Mouse (Mus musculus) embryo, embryonic 9.5 days (tissue): ENCODE results near the gene Cux2.

Experiments
- DNase-seq: peaks from one replicate; pipeline ENCODE4 v3.0.0-alpha.2; 2017; ENCODE audit errors: extremely low spot score

The Cux2 gene

DNA sequence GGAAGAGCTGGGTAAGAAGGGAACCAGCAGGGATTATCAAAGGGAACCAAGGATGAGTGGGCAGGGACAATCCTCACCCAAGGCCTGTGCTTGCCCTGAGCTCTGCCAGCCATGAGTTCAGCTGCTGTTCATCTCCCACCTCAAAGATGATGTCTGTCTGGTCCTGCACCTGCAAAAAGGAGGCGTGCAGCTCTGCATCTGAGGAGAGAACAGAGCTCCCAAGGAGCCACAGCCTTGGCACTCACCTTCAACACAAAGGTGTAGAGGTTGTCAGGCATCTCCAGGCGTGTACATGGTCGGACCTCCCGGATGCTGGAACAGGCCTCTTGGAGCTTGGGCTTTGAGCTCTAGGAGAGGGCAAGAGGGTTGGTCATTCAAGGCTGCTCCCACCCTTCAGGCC lies 231.0 kb downstream of the Cux2 start:
- DNase-seq: no peak

DNA sequence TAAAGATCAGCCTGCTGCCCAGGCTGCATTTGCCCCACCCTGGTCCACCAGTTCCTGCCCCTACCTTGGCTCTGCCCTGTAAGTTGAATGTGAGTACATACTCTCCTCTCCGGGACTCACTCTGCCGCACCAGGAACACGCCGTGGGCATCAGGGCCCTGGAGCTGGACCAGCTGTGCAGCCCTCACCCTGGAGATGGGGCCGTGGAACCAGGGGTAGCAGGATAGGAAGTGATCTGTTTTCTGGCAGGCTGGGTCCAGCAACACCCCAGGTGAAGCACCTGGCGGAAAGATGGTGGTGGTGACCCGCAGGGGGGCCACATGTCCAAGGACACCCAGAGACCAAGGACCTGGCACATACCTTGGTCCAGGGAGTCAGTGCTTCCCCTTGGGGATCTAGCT lies 231.5 kb downstream of the Cux2 start:
- DNase-seq: no peak

DNA sequence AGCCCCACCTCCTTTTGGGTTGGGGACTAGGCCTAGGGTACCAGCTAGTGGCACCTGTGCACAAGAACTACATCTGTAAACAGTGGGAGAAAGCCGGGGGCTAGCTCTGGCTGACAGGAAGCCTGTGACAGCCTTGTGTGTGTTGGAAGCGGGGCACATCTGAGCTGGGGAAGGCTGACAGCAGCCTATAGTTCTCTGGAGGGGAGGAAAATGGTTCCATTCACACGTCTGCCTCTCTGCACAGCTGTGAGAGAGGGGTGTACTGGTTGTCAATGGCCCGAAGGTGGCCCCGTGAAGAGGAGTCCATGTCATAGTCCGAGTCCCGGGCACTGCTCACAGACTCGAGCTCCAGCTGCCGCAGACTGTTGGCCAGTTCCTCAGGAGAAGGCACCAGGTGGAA lies 232.4 kb downstream of the Cux2 start:
- no peak for DNase-seq

DNA sequence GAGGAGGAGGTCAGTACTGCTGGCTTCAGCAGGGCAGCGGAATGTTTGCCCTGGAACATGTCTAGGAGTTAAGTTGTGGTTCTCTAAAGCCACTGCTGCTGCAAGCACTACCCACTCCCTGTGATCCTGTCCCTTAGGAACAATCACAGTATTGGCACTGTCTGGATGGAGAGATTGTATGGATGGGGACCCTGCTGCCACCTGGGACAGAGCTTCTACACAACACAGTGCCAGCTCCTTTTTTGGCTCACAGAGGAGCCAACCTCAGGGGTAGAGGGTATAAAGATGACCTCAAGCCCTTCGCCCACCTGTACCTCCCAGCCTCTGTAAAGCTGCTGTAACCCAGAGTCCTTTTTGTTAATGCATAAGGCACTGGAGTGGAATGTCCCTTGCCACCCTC lies 233.3 kb downstream of the Cux2 start:
- DNase-seq: no peak

DNA sequence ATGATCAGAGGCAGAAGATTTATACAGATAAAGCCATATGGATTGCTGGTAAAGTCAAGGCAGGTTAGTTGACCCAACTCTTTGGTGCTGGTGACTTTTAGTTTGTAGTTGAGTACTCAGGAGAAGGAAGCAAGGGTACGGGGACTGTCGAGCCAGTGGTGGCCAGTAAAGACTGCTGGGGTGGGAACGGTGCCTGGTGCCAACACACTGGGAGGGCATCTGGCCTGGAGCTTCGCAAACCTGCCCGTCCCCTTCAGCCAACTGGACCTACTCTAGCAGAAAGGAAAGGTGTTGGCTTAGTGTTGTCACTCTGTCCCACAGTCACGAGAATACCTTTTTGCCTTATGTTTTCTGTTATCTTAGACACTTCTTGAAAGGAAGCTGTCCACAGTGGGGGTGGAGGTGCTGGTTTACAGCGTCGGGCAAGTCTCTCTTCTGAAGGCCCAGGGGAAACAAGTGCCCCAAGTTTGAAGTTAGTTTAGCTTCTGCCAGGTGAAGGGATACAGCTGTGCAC lies 234.0 kb downstream of the Cux2 start:
- DNase-seq: no peak

DNA sequence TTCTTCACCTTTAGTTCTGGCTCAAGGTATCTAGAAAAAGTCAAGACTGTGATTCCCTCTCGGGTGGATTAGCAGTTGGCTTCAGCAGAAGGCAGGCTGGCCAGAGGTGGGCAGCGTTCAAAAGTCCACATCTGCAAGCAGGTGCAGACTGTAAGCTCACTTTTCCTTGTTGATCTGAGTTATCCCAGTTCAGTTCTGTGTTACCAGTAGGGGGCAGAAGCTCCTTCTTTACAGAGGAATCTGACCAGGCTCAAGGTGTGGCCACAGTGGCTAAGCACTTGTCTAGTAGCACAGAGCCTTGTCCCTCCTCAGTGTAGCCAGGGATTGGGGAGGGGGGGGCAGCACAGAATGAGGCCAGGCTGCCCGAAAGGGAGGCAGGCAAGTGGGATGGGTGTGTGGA lies 234.8 kb downstream of the Cux2 start:
- DNase-seq: peak; percentile 52

DNA sequence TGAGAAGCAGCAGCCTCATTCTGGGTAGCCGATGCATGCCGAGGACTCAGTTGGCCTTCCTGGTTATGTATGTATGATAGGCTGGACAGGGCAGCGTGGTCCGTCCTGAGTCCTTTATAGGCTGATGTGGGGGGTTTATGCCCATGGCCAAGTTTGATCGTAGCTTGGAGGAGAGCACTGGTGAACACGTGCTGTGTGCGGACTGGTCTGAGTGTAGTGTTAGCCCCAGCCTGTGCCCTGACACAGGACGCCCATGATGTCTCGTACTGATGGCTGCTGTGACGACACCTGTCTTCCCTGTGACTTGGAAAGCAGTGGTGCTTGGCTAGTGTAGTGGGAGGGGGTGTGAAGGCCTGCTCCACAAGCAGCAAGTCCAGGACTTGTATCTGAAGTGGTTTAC lies 236.2 kb downstream of the Cux2 start:
- DNase-seq: no peak

DNA sequence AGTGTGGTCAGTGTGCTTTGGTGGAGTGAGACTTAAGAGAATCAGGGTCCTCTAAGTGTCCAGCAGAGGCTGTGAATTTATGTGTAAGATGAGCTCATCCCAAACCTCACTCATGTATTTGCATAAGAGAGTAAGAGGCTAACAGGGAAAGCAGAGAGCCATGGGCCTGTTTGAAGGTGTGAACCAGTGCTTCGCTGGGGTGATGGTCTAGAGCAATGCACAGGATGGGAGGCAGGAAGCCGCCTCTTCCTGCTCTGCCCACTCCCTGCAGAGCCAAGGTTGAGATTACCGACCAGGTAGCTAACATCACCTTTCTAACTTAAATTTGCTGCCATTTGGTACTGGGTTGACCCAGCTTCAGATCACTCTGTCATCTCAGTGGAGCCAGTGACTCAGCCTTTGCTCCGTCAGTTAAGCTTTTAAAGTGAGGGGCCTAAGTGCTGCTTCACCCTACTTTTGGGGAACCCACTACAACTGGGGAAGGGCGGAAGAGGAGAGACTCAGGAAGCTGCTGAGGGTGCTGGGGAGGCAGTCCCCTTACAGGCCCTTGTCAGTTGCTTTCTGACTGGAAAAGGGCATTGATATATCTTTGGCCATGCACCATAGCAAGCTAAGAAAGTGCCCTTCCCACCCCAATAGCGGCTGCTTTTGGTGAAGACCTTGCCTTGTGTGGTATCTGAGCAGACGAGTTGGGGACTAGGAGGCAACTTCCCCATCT lies 237.2 kb downstream of the Cux2 start:
- DNase-seq: no peak

DNA sequence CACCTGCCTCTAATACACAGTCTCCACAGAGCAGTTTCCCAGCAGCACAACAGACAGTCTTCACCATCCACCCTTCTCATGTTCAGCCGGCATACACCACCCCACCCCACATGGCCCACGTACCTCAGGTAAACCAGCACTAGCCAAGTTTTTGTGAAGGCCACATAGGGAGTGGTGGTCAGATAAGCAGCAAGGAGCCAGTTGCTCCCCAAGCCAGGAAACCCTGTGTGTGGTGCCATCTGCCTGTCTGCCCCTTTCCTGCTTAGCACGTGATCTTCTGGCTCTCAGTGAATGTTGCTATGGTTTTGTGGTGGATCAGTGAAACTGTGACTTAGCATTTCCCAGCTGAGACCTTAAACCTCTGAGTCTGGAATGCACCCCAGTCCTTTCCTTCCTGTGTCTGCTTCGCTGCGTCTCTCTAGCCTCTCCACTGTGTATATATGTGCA lies 238.4 kb downstream of the Cux2 start:
- DNase-seq: no peak

DNA sequence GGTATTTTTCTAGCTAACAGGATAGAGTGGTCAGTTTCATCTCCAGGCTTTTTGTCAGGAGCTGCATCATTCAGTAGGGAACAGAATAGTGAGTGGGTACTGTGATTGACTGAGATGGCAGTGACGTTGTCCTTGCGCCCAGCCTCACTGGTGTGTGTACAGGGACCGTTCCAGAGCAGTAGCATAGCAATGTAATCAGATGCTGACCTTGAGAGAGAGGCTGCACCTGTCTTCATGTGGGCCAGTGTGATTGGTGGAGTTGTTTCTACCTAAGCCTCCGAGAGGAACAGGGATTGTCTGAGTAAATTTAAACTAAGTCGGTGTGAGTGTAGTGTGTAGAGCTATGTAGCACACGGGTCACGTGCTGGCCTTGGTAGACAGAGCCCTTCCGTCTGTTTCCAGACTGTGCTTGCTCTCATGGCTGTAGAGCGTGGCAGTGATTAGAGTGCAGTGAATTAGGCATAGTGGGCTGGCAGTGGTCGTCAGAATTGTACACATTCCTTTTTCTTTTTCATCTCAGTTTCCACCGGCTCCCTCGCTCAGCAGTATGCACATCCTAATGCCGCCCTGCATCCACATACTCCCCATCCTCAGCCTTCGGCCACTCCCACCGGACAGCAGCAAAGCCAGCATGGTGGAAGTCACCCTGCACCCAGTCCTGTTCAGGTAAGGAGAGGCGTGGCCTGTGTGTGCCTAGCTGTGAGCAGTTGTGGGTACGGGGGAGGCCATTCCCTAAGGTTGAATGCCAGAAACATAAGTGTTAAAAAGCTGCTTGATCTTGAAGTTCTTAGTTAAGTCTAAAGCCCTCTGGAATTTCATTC lies 239.4 kb downstream of the Cux2 start:
- no peak for DNase-seq

DNA sequence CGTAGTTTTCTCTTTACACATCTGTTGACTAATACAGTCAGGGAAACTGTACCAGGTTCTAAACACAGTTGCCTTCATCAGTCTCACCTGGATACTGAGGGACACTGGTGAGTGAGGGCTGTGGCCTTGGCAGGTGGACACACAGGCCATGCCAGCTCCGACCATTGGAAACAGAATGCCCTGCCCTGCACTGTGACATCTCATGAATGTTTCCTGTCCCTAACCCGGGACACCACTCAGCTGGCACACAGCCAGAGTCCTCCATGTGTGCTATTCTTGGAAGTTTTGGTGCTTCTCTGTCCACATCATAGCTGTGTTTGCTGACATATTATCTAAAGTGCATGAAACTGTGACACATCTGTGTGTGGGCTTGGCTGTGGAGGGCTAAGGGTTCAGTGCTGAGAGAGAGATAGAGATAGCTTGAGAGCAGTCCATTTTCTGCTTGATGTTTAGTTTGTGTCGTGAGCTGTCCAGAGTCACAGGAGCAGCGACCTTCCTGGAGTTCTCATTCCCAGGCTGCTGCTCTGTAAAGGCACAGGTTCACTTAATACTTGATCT lies 240.2 kb downstream of the Cux2 start:
- no peak for DNase-seq

DNA sequence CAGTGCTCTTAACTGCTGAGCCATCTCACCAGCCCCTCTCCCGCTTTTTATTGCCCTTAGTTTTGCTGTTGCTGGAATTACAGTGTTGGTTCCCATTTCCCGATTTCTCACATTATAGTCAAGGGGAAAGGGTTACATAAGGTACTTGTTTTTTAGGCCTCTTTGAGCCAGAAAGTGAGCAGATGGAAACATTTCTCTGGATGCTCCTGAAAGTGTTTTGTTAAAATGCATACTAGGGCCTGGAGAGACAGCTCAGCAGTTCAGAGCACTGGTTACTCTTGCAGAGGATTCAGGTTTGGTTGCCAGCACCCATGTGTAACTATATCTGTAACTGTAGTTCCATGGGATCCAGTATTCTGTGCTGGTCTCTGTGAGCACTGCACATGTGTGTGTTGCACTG lies 241.7 kb downstream of the Cux2 start:
- no peak for DNase-seq

DNA sequence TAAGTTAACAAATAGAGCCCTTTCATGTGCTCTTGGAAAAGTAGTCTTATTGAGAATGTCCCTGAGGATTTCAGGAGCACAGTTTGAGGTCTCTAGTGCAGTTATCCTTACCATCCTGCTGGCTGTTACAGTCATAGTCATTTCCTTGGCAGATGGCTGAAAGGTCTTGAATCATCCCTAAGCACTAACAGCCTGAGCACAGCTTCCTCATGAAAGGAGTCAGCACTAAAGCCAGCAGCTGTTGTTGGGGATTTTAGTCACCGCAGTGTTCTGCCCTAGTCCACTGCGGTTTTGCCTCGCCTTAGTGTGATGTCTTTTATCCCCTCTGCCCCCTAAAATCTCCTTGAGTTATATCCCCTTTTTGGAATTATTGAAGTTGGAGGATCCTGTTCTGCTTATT lies 242.7 kb downstream of the Cux2 start:
- no peak for DNase-seq
